In the genomic region with DNA sequence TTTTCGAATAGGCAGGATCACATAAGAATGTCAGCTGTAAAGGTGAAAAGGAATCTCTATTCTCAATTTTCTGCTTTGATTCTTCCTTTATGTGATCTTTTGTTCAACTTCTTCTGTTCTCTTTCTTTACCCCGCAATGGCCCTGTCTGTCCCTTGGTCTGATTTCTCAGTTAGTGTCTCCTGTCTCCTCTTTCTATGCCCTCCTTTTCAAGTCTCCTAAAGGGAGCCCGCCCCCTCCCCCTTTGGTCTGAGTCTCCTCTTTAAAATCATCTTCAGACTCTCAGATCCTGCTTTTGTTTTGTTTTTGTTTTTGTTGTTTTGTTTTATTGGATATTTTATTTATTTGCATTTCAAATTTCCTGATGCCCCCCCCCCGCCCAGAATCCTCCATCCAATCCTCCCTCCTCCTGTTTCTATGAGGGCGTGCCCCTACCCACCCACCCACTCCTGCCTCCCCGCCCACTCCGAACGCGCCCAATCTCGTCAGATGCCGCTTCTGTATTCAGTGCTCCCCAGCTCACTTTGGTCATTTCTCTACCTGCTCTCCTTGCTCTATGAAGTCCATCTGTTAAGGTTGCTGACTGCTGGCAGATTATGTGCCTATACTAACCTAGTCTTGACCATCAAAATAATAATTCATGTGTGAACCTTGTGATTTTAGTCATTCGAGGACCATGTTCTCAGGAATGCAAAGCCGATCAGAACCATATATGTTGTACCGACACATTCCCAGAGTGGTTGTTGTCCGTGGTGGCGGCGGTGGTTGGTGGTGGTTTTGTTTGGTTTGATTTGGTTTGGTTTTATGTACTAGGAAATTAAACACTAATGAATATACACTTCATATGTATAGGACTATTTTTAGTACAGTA, we compare ENCODE assay signal across 8 mouse cellular contexts.
A peak's percentile ranks its signal among the peaks of the same experiment; 100 is the strongest.
DNase-seq lines count a peak whose midpoint lies in the region; ATAC-seq lines count a peak whose summit lies in the region.

No protein-coding gene starts in this region.

- H3K27ac ChIP-seq in heart, embryonic 16.5 days (ENCODE audit: low read length), result no peak overlapping the region
- no peak overlapping the region for H3K27ac ChIP-seq in forebrain, embryonic 14.5 days (ENCODE audit: low read depth, low read length)
- no peak overlapping the region for H3K27ac ChIP-seq in midbrain, embryonic 11.5 days (ENCODE audit: low read depth, low read length)

- H3K4me1 ChIP-seq in heart, embryonic 16.5 days (ENCODE audit: control insufficient read depth, insufficient read depth, low read length), result no peaks in the 10 kb centered on the region
- no peaks in the 10 kb centered on the region for H3K4me1 ChIP-seq in forebrain, embryonic 14.5 days (ENCODE audit: control insufficient read depth, insufficient read depth, low read length)
- no peaks in the 10 kb centered on the region for H3K4me1 ChIP-seq in midbrain, embryonic 11.5 days (ENCODE audit: control insufficient read depth, insufficient read depth, low read length)

- H3K4me3 ChIP-seq in heart, embryonic 16.5 days (ENCODE audit: low read length), result peak overlapping the region; percentile 31
- no peak overlapping the region for H3K4me3 ChIP-seq in forebrain, embryonic 14.5 days (ENCODE audit: low read depth, low read length)
- H3K4me3 ChIP-seq in midbrain, embryonic 11.5 days (ENCODE audit: low read depth, low read length), result no peak overlapping the region

- 38% methylated on average over 17 of the region's 17 CpGs for WGBS in heart, embryonic 16.5 days
- 25% methylated on average over 17 of the region's 17 CpGs for WGBS in forebrain, embryonic 14.5 days
- WGBS in midbrain, embryonic 11.5 days, result 42% methylated on average over 17 of the region's 17 CpGs

- intact Hi-C loops in heart, postnatal 14 days (cut with DNase I), result loop anchor here (2.0 kb wide), 2 partner anchors 194 to 232 kb away; no protein-coding TSS in a partner anchor

- DNase-seq in heart, postnatal 14 days, result no peak
- DNase-seq in cerebellum, adult 9-11 months, result peak; percentile 3
- DNase-seq in forebrain, embryonic 14.5 days (ENCODE audit: low spot score), result peak; percentile 17
- peak; percentile 91 for DNase-seq in midbrain, embryonic 11.5 days (ENCODE audit: low spot score, missing footprints)
- DNase-seq in right cerebral cortex, postnatal 4 days, result no peak
- DNase-seq in right cerebral cortex, postnatal 36 days (ENCODE audit: low spot score in 2 of 2), result no peak

- no peaks in the 10 kb centered on the region for H3K36me3 ChIP-seq in heart, embryonic 16.5 days (ENCODE audit: control insufficient read depth, insufficient read depth)
- H3K36me3 ChIP-seq in forebrain, embryonic 14.5 days (ENCODE audit: control insufficient read depth, insufficient read depth, low read length), result no peaks in the 10 kb centered on the region
- no peaks in the 10 kb centered on the region for H3K36me3 ChIP-seq in midbrain, embryonic 11.5 days (ENCODE audit: control insufficient read depth, insufficient read depth, low read length)

- no peaks in the 10 kb centered on the region for H3K9me3 ChIP-seq in heart, embryonic 16.5 days (replicated peaks; ENCODE audit: control insufficient read depth, low read length)
- no peaks in the 10 kb centered on the region for H3K9me3 ChIP-seq in forebrain, embryonic 14.5 days (replicated peaks; ENCODE audit: control insufficient read depth, low read length)
- no peaks in the 10 kb centered on the region for H3K9me3 ChIP-seq in midbrain, embryonic 11.5 days (ENCODE audit: control insufficient read depth, low read length)

- no peak overlapping the region for H3K9ac ChIP-seq in heart, embryonic 16.5 days (ENCODE audit: low read length)
- no peak overlapping the region for H3K9ac ChIP-seq in forebrain, embryonic 14.5 days (ENCODE audit: low read length)
- no peak overlapping the region for H3K9ac ChIP-seq in midbrain, embryonic 11.5 days (ENCODE audit: low read length)

- H3K27me3 ChIP-seq in heart, embryonic 16.5 days (ENCODE audit: control insufficient read depth, insufficient read depth, low read length), result no peaks in the 10 kb centered on the region
- H3K27me3 ChIP-seq in forebrain, embryonic 14.5 days (replicated peaks; ENCODE audit: control insufficient read depth, insufficient read depth, low read length), result no peaks in the 10 kb centered on the region
- H3K27me3 ChIP-seq in midbrain, embryonic 11.5 days (ENCODE audit: control insufficient read depth, insufficient read depth, low read length), result no peaks in the 10 kb centered on the region

- no peak for ATAC-seq in heart, embryonic 16.5 days (replicated peaks; ENCODE audit: extremely low read depth, insufficient read depth, low FRiP score)
- ATAC-seq in forebrain, embryonic 14.5 days, result peak; percentile 74
- ATAC-seq in midbrain, embryonic 11.5 days (ENCODE audit: low FRiP score), result peak; percentile 61
- no peak for ATAC-seq in megakaryocyte, adult 5-6 weeks (ENCODE audit: poor library complexity, severe bottlenecking)

- peak overlapping the region; percentile 58 for H3K4me2 ChIP-seq in heart, embryonic 16.5 days (ENCODE audit: low read depth, low read length)
- peak overlapping the region; percentile 45 for H3K4me2 ChIP-seq in forebrain, embryonic 14.5 days (ENCODE audit: low read length)
- H3K4me2 ChIP-seq in midbrain, embryonic 11.5 days, result peak overlapping the region; percentile 43

Comparison
In these comparisons a context has a peak if more than half of its experiments do, and no peak if none do; other contexts are left out.
1. ATAC-seq: peak in forebrain, embryonic 14.5 days (single experiment) and midbrain, embryonic 11.5 days (single experiment); none in heart, embryonic 16.5 days (single experiment) and megakaryocyte, adult 5-6 weeks (single experiment).
2. DNase-seq: peak in cerebellum, adult 9-11 months (single experiment), forebrain, embryonic 14.5 days (single experiment) and midbrain, embryonic 11.5 days (single experiment); none in heart, postnatal 14 days (0 of 2), right cerebral cortex, postnatal 4 days (single experiment) and right cerebral cortex, postnatal 36 days (0 of 2).
3. Peak in every context shown above with its lines, with median percentiles within 50 percentile points of each other: H3K4me2 ChIP-seq.